Mouse (Mus musculus): ENCODE results near the gene Phactr3.

DNA sequence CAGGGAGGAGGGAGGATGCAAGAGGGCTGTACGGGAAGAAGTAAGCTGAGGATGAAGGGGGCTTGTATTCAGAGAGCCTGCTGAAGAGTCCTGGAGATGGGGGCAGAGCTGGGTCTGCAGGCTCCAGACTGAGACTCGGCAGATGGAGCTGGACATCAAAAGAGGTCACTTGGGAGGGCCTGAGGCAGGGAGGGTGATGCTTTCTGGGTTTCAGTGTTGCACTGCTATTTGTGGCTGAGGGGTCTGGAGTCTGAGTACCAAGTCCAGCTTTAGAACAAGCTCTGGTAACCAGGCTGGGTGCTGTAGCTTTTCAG lies 2.6 kb downstream of the Phactr3 start:
- no peak for TF ChIP-seq CTCF (IDR thresholded peaks at IDR 0.05; ENCODE audit: low read depth)
- TF ChIP-seq EP300 (IDR thresholded peaks at IDR 0.05; ENCODE audit: low read depth): no peak

Data from liver, embryonic 14.5 days (tissue).